Mouse (Mus musculus): ENCODE measurements at regions not wholly inside any gene's neighbourhood (a gene's known extent, or its start where the extent isn't known, plus 50 kb on each side); places are given as distances from the start of the nearest gene placed in this dataset.

- 25% methylated on average over 12 of the region's 12 CpGs for WGBS
- Histone ChIP-seq H3K27ac (ENCODE audit: low read length) (no peak overlapping the region), H3K4me2 (ENCODE audit: low read depth, low read length) (no peak overlapping the region), H3K9me3 (ENCODE audit: control insufficient read depth, low read length) (peaks cover 7% of the 10 kb centered on the region), H3K4me1 (replicated peaks; ENCODE audit: control insufficient read depth, insufficient read depth, low read length) (peaks cover 12% of the 10 kb centered on the region; the same call in 1 of the 2 replicates), H3K27me3 (ENCODE audit: control insufficient read depth, insufficient read depth, low read depth, low read length) (no peaks in the 10 kb centered on the region; the same call in 1 of the 2 replicates), H3K36me3 (ENCODE audit: control insufficient read depth, insufficient read depth, low read length) (no peaks in the 10 kb centered on the region), H3K9ac (ENCODE audit: low read length) (no peak overlapping the region), H3K4me3 (ENCODE audit: low read length) (no peak overlapping the region)
- ATAC-seq (ENCODE audit: low read depth): no peak
These were observed 110.3 kb upstream of the Tle3 start for GRCm38 (mm10) chr9:61261739-61262333.

- Histone ChIP-seq H3K4me2 (ENCODE audit: low read depth, low read length) (no peak overlapping the region), H3K4me3 (ENCODE audit: low read length) (no peak overlapping the region), H3K4me1 (replicated peaks; ENCODE audit: control insufficient read depth, insufficient read depth, low read length) (peaks cover 12% of the 10 kb centered on the region; the same call in 1 of the 2 replicates), H3K27me3 (ENCODE audit: control insufficient read depth, insufficient read depth, low read depth, low read length) (no peaks in the 10 kb centered on the region; the same call in 1 of the 2 replicates), H3K9ac (ENCODE audit: low read length) (no peak overlapping the region), H3K36me3 (ENCODE audit: control insufficient read depth, insufficient read depth, low read length) (no peaks in the 10 kb centered on the region), H3K9me3 (ENCODE audit: control insufficient read depth, low read length) (peaks cover 7% of the 10 kb centered on the region), H3K27ac (ENCODE audit: low read length) (no peak overlapping the region)
- ATAC-seq (ENCODE audit: low read depth): no peak
- WGBS: 84% methylated on average over 4 of the region's 4 CpGs
These were observed 108.8 kb upstream of the Tle3 start for GRCm38 (mm10) chr9:61263335-61263734.

GRCm38 (mm10) chr9:61265466-61265865, 106.7 kb upstream of the Tle3 start:
- Histone ChIP-seq H3K27me3 (ENCODE audit: control insufficient read depth, insufficient read depth, low read depth, low read length) (no peaks in the 10 kb centered on the region; the same call in 1 of the 2 replicates), H3K4me3 (ENCODE audit: low read length) (no peak overlapping the region), H3K4me1 (replicated peaks; ENCODE audit: control insufficient read depth, insufficient read depth, low read length) (peaks cover 7% of the 10 kb centered on the region; the same call in 1 of the 2 replicates), H3K36me3 (ENCODE audit: control insufficient read depth, insufficient read depth, low read length) (no peaks in the 10 kb centered on the region), H3K9me3 (ENCODE audit: control insufficient read depth, low read length) (peaks cover 7% of the 10 kb centered on the region), H3K4me2 (ENCODE audit: low read depth, low read length) (no peak overlapping the region), H3K27ac (ENCODE audit: low read length) (no peak overlapping the region), H3K9ac (ENCODE audit: low read length) (no peak overlapping the region)
- 84% methylated on average over 5 of the region's 5 CpGs for WGBS
- no peak for ATAC-seq (ENCODE audit: low read depth)

- Histone ChIP-seq H3K9me3 (ENCODE audit: control insufficient read depth, low read length) (peaks cover 7% of the 10 kb centered on the region), H3K4me1 (replicated peaks; ENCODE audit: control insufficient read depth, insufficient read depth, low read length) (no peaks in the 10 kb centered on the region; the same call in 1 of the 2 replicates), H3K36me3 (ENCODE audit: control insufficient read depth, insufficient read depth, low read length) (no peaks in the 10 kb centered on the region), H3K27me3 (ENCODE audit: control insufficient read depth, insufficient read depth, low read depth, low read length) (peaks cover 4% of the 10 kb centered on the region; the same call in 1 of the 2 replicates), H3K27ac (ENCODE audit: low read length) (no peak overlapping the region), H3K9ac (ENCODE audit: low read length) (no peak overlapping the region), H3K4me2 (ENCODE audit: low read depth, low read length) (no peak overlapping the region), H3K4me3 (ENCODE audit: low read length) (no peak overlapping the region)
- 78% methylated on average over 6 of the region's 6 CpGs for WGBS
- no peak for ATAC-seq (ENCODE audit: low read depth)
These were observed 105.2 kb upstream of the Tle3 start for GRCm38 (mm10) chr9:61266992-61267391.

GRCm38 (mm10) chr9:61267541-61267940, 104.6 kb upstream of the Tle3 start:
- ATAC-seq (ENCODE audit: low read depth): no peak
- 66% methylated on average over 4 of the region's 4 CpGs for WGBS
- Histone ChIP-seq H3K9ac (ENCODE audit: low read length) (no peak overlapping the region), H3K4me1 (replicated peaks; ENCODE audit: control insufficient read depth, insufficient read depth, low read length) (no peaks in the 10 kb centered on the region; the same call in 1 of the 2 replicates), H3K27ac (ENCODE audit: low read length) (no peak overlapping the region), H3K9me3 (ENCODE audit: control insufficient read depth, low read length) (peaks cover 7% of the 10 kb centered on the region), H3K4me3 (ENCODE audit: low read length) (no peak overlapping the region), H3K27me3 (ENCODE audit: control insufficient read depth, insufficient read depth, low read depth, low read length) (peaks cover 6% of the 10 kb centered on the region), H3K4me2 (ENCODE audit: low read depth, low read length) (no peak overlapping the region), H3K36me3 (ENCODE audit: control insufficient read depth, insufficient read depth, low read length) (no peaks in the 10 kb centered on the region)

DNA sequence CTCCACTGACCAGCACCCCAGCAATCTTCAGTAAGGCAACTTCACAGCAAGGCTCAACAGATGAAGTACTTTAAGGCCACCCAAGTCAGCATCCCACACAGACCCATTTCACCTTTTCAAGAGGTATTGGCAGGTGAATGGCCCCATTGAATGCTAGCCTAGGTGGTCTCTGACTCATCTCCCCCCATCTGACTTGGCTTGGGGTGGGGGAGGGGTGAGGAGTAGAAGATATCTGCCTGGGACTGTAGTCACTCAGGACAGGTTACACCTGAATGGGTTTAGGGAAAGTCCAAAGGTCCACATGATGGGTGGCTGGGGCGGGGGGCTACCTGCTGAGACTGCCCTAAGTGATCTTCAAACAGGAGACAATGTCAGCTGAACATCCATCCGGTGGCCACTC, 104.0 kb upstream of the Tle3 start:
- no peak overlapping the region for H3K4me3 ChIP-seq (ENCODE audit: low read length)
- H3K27ac ChIP-seq (ENCODE audit: low read length): no peak overlapping the region
- H3K9me3 ChIP-seq (ENCODE audit: control insufficient read depth, low read length): peaks cover 7% of the 10 kb centered on the region
- H3K36me3 ChIP-seq (ENCODE audit: control insufficient read depth, insufficient read depth, low read length): no peaks in the 10 kb centered on the region
- no peak overlapping the region for H3K4me2 ChIP-seq (ENCODE audit: low read depth, low read length)
- peaks cover 9% of the 10 kb centered on the region for H3K27me3 ChIP-seq (ENCODE audit: control insufficient read depth, insufficient read depth, low read depth, low read length)
- no peak overlapping the region for H3K9ac ChIP-seq (ENCODE audit: low read length)
- H3K4me1 ChIP-seq (replicated peaks; ENCODE audit: control insufficient read depth, insufficient read depth, low read length): no peaks in the 10 kb centered on the region; the same call in 1 of the 2 replicates
- WGBS: 64% methylated on average over 2 of the region's 2 CpGs
- ATAC-seq (ENCODE audit: low read depth): no peak

- no peak overlapping the region for H3K4me3 ChIP-seq (ENCODE audit: low read length)
- no peak overlapping the region for H3K4me2 ChIP-seq (ENCODE audit: low read depth, low read length)
- H3K9ac ChIP-seq (ENCODE audit: low read length): no peak overlapping the region
- no peak overlapping the region for H3K27ac ChIP-seq (ENCODE audit: low read length)
- H3K9me3 ChIP-seq (ENCODE audit: control insufficient read depth, low read length): peaks cover 7% of the 10 kb centered on the region
- WGBS: 87% methylated on average over 2 of the region's 2 CpGs
- H3K4me1 ChIP-seq (replicated peaks; ENCODE audit: control insufficient read depth, insufficient read depth, low read length): no peaks in the 10 kb centered on the region; the same call in 1 of the 2 replicates
- no peaks in the 10 kb centered on the region for H3K36me3 ChIP-seq (ENCODE audit: control insufficient read depth, insufficient read depth, low read length)
- no peak for ATAC-seq (ENCODE audit: low read depth)
- H3K27me3 ChIP-seq (ENCODE audit: control insufficient read depth, insufficient read depth, low read depth, low read length): peaks cover 14% of the 10 kb centered on the region
These were observed 103.5 kb upstream of the Tle3 start for GRCm38 (mm10) chr9:61268681-61269080.

DNA sequence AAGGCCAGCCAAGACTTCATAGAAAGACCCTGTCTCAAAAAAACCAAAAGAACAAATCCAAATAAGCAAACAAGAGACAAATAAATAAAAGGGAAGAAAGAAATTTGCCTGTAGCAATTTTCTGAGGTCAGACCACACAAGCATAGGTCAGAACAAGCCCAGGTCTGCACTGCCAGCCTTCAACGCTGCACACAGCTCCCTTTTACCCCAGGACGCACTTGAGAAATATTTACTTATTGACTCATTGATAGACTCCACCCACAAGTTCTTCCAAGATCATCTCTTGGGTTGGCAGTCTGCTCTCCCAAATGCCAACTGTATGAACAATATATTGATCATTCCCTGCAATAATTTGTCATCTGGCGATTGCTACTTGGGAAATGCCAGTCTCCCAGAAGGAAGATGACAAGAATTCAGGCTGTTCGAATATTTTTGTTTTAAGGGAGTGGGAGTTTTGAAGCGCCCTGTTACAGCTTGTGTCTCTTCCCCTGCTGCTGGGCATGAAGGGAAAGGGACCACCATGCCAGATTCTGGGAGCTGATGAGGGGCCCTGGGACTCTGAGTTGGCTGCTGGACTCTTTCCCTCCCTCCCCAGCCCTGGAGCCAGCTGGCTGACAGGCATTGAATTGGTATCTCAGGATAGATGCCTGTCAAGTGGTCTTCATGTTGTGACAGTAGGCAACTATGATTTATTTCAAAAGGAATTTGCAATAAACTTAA, 102.9 kb upstream of the Tle3 start:
- peaks cover 7% of the 10 kb centered on the region for H3K9me3 ChIP-seq (ENCODE audit: control insufficient read depth, low read length)
- no peaks in the 10 kb centered on the region for H3K36me3 ChIP-seq (ENCODE audit: control insufficient read depth, insufficient read depth, low read length)
- ATAC-seq (ENCODE audit: low read depth): no peak
- H3K27ac ChIP-seq (ENCODE audit: low read length): no peak overlapping the region
- no peak overlapping the region for H3K4me2 ChIP-seq (ENCODE audit: low read depth, low read length)
- H3K4me3 ChIP-seq (ENCODE audit: low read length): no peak overlapping the region
- H3K4me1 ChIP-seq (replicated peaks; ENCODE audit: control insufficient read depth, insufficient read depth, low read length): no peaks in the 10 kb centered on the region; the same call in 1 of the 2 replicates
- WGBS: 72% methylated on average over 5 of the region's 5 CpGs
- no peak overlapping the region for H3K9ac ChIP-seq (ENCODE audit: low read length)
- peaks cover 16% of the 10 kb centered on the region for H3K27me3 ChIP-seq (ENCODE audit: control insufficient read depth, insufficient read depth, low read depth, low read length)

GRCm38 (mm10) chr9:61271243-61271642, 100.9 kb upstream of the Tle3 start:
- Histone ChIP-seq H3K4me2 (ENCODE audit: low read depth, low read length) (no peak overlapping the region), H3K9ac (ENCODE audit: low read length) (no peak overlapping the region), H3K27ac (ENCODE audit: low read length) (no peak overlapping the region), H3K9me3 (ENCODE audit: control insufficient read depth, low read length) (no peaks in the 10 kb centered on the region), H3K27me3 (ENCODE audit: control insufficient read depth, insufficient read depth, low read depth, low read length) (peaks cover 19% of the 10 kb centered on the region), H3K4me1 (replicated peaks; ENCODE audit: control insufficient read depth, insufficient read depth, low read length) (no peaks in the 10 kb centered on the region; the same call in 1 of the 2 replicates), H3K36me3 (ENCODE audit: control insufficient read depth, insufficient read depth, low read length) (no peaks in the 10 kb centered on the region), H3K4me3 (ENCODE audit: low read length) (no peak overlapping the region)
- WGBS: 91% methylated on average over 1 of the region's 1 CpGs
- no peak for ATAC-seq (ENCODE audit: low read depth)
